Mouse (Mus musculus) T-cell, adult 2 months (primary cell): Measurements from ENCODE around the gene Drc7.

Source experiments
- DNase-seq: peaks from one replicate; pipeline ENCODE4 v3.0.0; 2022; ENCODE audit warnings: low spot score

The Drc7 gene

DNA sequence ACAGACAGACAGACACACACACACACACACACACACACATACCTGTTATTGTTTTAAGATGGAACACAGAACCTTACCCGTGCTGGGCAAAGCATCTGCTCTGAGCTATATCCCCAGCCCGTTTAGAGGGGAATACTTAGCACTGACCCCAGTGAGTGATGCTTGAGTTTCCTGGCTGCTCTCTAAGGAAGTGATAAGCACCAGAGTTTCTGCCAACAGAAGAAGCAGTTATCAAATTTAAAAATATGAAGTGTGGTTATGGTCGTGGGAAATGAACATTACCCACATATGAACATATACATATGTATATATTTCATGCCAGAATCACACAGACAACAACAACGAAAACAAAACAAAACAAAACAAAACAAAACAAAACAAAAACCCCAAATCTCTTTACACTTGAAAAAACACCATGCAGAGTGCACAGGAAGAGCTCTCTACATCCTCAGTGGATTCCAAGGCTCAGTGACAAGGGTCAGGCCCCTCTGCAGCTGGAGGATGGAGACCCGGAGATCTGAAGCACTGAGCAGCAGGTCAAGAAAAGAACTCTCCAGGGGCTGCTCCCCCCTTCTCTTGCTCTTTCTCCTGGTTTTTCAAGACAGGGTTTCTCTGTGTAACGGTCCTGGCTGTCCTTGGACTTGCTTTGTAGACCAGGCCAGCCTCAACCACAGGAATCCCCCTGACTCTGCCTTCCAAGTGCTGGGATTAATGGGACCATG lies 5.1 kb downstream of the Drc7 start:
- DNase-seq, result no peak

DNA sequence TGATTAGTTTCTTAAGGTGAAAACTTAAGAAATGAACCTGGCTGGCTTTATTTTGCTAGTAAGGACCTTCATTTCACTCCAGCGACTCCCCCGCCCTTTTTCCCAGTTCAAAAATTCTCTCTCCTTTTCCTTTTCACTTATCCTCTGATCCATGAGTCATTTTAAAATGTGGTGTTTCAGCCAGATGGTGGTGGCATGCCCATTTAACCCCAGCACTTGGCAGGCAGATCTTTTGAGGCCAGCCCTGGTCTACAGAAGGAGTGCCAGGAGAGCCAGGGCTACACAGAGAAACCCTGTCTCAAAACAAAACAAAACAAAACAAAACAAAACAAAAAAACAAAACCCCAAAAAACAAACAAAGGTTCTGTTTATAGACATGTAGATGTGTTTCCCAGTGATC lies 9.6 kb downstream of the Drc7 start:
- no peak for DNase-seq

DNA sequence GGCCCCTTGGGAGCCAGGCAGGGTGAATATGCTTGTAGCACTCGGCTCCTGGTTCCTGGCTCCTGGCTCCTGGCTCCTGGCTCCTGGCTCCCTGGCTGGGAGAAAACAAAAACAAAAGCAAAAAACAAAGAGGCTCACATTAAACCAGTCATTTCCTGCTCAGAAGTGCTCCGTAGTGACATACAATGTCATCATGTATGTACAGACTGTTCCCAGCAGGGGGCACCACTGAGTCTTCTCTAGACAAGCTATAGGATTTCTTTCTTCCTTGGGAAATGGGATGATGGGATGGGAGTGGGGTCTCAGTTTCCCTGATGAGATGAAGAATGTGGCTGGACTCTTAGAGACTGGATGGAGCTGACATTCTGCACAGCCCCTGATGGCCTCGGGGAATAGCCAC lies 12.7 kb downstream of the Drc7 start:
- DNase-seq, result peak; percentile 55

DNA sequence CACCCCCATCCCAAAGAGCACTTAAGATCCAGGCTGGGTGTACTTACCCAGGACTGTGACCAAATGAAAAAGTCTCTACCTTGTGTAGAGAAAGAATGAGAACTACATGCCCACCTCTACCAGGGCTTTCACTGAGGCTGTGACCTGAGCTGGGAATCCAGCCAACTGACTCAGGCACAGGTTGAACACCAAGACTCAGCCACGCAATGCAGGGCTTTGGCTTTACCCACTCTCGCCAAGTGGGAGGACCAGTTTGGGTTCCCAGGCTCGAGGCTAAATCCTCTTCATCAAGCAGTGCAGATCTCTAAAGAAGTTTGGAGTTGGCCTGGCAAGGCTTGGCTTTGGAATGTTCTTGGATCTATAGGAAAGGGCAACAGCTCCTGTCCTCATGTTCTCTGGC lies 20.6 kb downstream of the Drc7 start:
- no peak for DNase-seq

DNA sequence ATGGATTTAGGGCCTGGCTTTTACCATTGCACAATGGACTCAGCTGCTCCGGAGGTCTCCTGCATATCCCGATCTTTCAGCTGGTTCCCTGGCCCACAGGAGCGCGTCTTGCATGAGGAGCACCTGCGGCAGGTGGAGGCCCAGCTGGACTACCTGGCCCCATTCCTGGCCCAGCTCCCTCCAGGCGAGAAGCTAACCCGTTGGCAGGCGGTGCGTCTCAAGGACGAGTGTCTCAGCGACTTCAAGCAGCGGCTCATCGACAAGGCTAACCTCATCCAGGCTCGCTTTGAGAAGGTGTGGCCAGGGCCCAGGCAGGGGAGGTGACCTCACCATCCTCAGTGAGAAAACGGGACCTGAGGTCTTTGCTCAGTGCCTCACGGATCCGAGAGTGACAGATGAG lies 21.2 kb downstream of the Drc7 start:
- DNase-seq, result no peak

DNA sequence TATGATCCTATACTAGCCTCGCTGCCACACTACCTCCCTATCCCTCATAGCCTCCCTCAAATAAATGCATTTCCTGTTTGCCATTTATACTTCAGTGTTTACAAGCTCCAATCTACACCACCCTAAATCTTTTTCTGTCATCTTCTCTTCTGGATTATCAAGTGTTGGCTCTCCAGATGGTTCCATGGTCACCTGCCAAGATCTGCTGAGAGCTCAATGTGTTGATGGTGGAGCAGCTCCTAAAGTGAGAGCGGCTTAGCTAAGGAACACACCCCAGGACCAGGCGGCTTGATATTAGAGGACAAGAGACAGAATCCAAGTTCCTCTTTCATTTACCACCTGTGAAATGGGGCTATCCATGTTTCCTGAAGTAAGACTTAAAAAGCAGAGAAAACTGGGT lies 23.2 kb downstream of the Drc7 start:
- DNase-seq, result no peak

DNA sequence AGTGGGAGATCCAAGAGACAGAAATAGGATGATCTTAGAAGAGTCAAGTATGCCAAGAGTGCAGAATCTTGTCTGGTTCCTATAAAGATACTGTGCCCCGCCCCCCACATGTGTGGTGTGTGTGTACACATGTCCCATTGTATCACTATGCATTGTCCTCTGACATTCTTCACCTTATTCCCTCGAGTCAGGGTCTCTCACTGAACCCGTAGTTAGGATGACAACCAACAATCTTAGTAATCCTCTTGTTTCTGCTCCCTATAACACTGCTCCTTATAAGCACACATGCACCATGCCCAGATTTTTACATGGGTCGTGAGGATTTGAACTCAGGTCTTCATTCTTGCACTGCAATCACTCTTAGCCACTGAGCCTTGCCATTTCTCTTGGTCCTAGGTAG lies 24.4 kb downstream of the Drc7 start:
- DNase-seq, result no peak

DNA sequence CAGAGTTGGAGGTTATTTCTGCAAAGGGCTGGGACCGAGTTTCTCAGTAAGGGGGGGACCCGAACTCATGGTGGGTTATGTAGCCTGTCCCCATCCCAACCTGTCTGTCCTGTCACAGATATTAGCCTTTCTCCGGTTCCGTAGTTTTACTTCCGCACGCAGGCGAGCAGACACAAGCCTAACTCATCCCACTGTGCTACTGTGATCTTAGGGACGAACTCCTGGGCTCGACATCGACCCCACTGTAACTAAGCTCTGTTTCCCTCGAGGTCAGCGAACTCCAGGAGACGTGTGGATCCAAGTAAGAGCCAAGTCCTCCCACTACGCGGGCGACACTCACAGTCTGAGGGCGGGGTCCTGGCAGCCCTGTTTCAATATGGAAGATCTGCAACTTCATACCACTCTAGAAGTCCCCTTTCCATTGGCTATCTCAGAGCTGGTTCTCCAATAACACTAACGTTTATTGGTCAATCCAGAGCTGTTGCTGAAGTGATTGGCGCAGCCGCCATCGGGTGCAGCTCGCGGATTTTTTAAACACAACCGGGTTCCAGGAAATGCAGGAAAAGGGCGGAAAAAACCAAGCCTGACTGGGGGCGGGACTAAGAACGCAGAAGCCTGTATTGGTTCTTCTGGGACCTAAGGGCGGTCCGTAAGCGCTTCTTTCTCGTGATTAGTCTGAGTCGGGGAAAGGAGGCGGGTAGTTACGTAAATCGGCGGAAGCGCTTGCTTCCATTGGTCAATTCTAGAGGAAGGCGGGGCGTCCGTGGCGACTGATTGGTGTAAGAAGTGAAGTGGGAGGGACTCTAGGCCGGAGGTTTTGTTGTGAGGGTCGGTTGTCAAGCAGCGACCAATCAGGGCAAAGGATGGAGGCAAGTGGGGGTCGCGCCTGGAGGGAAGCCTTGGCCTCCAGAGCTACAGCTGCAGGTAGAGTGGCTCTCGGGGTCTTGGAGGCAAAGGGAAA lies 25.8 kb downstream of the Drc7 start, which contains the start of gene Katnb1:
Katnb1 (plus strand) TSS at position 806 of the 961 bp plus-strand sequence.
- peak; percentile 99 for DNase-seq

DNA sequence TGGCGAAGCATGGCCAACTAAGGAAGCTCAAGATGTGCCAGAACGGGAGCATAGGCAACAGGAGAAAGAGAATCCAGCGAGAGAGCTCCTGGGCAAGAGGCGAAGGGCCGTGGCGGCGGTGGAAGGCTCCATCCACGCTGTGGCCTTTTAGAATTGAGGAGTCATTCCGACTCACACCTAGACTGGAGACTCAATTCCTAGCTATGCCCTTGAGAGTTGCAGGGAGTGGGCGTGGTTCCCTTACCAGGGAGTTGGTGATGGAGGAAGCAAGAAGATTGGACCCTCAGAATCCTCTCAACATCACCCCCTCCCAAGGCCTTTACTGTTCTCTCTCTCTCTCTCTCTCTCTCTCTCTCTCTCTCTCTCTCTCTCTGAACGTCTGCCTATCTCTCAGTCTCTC lies 26.7 kb downstream of the Drc7 start:
- DNase-seq, result no peak

DNA sequence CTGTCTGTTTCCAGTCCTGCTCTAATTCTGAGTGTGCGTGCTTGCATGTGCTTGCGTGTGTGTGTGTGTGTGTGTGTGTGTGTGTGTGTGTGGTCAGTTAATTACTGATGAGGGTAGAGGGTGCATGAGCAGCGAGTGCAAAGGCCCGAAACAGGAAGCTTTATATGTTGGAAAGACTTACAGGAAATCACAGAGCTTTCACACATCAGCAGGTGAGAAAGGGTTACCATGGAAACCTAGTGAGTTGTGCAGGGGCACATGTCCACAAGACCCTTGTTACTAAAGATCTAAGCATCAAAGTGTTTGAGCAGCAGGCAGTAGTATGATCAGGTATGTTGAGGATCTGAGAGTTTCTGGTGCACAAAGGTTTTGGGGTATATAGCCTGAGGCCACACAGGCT lies 29.4 kb downstream of the Drc7 start:
- peak; percentile 10 for DNase-seq

DNA sequence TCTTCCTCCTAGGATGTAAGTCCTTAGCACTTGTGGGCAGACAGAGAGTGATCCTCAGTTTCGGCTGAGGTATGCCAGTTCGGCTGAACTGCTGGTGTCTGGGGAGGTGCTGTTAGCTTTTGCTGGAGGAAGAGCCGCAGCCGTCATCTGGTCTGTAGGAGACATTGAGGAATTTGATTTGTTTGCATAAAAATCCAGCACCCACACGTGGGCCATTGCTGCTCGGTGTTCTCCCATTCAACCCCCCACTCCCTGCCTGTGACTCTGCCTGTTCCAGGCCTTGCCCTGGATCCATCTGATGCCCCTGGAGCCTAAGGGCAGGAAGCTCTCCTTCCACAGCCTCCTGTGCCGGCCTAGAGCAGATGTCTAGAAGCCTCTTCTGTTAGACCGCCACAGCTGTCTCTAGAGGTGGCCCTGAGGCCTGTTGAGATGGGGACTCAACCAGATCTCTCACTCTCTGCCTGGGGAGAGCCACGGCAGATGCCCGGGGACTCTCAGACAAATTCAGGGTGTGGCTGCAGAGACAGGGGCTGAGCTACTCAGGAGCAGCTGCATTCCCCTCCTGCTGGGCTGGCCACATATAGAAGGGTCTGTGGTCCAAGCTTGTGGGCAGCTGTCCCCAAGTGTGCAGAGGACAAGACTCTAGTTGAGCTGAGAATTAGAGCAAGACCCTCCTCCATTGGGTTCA lies 30.0 kb downstream of the Drc7 start:
- DNase-seq, result no peak

DNA sequence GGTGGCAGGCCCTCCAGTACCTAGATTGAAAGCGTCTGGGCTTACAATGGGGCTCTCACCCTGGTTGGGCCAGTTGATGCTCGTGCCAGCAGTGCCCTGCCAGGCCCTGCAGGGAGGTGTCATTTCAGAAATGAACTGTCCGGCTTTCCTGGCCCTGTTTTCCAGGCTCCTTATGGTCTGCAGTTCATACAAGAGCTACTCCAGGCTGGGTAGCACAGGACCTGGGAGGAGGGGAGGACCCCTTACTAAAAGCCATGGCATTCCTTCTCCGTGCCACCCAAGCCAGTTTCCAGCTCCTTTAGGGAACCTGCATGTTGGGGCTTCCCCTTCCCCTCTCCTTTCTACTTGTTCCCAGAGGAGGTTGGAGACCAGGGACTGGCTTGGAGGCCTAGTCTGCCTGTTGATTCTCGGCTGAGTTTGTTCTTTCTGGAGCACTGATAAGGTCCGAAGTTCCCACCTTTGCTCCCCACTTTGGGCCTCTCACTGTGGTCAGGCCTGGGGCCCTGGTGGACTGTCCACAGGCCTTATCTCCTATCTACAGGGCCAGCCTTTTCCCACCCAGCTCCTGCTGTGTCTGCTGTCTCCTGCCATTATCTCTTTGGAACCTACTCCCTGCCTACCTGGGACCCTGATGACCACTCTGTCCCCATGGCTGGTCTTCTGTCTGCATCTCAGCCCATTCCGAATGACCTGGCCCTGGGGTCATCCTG lies 30.7 kb downstream of the Drc7 start:
- no peak for DNase-seq

DNA sequence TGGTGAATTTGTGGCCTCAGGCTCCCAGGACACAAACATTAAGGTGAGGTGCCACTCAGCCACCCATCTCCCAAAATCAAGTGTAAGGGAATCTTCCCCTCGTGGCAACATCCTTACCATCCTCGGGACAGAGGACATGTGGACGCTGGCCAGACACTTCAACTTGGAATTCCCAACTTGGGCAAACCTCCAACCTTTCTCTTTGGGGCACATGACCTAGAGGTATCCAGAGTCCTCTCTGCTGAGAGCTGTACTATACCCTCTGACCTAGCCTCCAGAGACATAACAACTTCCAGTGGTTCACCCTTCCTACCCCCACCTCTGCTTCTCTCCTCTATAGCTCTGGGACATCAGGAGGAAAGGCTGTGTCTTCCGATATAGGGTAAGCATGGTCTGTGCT lies 38.7 kb downstream of the Drc7 start:
- no peak for DNase-seq

DNA sequence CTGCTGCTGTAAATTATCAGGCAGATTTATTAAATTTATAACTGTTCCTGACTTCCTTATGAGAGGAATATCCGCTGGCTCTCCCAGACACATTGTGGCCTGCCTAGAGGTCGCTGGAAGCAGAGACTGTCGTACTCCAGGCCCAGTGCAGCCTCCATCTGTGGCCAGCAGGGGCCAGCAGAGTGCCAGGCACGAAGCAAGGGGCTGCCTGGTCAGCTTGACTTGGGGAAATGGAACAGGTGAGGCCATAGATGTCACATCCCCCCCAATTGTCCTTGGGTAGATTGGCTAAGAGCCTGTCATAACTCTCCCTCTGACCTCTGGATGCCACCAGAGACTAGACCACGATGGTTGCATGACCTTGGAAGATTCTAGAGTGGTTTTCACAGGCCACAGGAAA lies 44.1 kb downstream of the Drc7 start:
- DNase-seq, result peak; percentile 30

DNA sequence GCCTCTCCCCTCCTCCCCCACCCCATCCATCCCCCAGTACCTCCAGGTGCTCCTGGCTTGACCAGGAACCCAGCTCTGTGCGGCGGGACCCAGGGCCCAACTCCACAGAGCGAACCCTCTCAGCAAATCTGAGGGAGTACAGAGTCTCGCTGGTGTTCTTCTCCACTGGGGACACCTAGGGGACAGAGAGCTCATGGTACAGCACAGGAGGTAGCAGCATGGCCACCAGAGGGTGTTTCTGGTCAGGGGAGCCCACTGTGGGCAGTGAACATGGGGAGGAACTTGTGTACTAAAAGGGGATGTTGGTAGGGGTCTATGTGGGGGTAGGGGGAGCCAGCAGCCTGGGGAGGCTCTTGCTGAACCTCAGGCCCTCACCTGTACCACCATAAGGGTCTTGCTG lies 47.1 kb downstream of the Drc7 start:
- no peak for DNase-seq

DNA sequence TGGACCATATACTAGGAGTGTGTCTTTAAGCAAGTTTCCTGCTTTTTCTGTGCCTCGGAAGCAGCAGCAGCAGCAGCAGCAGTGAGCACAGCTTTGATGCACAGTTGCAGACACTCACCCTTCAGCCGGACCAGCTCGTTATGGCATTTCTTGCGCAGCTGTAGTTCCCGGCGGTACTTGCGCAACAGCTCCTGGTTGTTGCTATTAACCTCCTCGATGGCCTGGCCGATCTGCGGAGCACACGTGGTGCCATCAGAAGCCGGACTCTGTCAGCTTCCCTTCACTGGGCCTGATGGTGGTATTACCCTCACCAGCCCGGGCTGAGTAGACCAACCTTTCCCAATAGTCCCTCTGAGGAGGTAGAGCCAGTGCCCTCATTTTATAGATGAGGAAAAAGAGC lies 52.4 kb downstream of the Drc7 start:
- no peak for DNase-seq

DNA sequence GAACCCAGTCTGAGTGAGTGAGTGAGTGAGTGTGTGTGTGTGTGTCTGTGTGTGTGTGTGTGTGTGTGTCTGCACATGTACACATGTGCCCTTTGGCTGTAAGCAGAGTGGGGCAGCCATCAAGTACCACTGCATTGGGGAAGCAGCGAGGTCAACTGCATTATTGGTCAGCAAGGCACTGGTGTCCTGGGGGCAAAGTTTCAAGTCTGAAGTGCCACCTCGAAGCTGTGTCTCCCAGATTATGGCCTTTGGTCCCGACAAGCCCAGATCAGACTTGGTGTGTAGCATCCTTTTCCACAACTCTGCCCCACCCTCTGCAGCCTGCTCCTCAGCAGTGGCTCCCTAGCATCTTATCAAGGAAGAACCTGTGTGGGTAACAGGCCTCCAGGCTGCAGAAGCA lies 57.7 kb downstream of the Drc7 start:
- DNase-seq, result no peak

DNA sequence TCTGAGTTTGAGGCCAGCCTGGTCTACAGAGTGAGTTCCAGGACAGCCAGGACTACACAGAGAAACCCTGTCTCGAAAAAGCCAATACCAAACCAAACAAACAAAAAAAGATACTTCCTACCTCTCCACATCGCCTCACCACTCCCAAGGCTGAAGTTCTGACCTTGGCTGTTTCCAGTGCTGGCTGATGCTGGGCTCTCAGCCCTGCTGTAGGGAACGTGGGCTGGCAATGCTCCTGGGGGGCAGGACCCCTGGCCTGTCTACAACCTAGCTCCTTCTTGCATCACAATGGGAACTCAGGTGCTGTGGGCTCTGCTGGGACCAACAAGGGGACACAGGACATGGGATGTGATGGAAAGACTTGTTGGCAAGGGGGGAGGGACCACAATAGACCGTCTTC lies 58.2 kb downstream of the Drc7 start:
- DNase-seq, result no peak

DNA sequence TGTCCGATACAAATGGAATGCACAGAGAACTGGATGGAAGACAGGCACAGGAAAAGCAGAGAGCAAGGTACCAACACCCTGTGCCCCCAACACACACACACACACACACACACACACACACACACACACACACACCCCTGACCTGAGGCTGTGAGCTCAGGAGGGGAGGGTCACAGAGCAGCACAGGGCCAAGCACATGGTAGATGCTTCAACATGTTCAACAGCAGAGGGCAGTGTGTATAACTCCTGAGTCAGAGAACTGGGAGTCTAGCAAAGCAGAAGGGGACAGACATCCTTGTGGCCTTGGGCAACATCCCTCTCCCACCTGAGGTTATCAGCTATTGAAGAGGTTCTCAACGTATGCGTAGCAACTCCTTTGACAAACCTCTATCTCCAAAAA lies 58.8 kb downstream of the Drc7 start:
- DNase-seq, result no peak

DNA sequence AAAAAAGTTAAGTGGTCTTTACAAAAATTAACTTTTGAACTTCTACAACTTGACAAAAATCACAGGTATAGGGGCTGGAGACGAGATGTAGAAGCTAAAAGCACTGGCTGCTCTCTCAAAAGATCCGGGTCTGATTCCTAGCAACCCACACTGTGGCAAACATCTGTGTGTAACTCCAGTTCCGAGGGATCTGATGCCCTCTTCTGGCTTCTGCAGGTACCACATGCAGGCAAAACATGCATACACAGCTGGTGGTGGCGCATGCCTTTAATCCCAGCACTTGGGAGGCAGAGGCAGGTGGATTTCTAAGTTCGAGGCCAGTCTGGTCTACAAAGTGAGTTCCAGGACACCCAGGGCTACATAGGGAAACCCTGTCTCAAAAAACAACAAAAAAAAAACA lies 68.6 kb downstream of the Drc7 start:
- DNase-seq, result no peak

DNA sequence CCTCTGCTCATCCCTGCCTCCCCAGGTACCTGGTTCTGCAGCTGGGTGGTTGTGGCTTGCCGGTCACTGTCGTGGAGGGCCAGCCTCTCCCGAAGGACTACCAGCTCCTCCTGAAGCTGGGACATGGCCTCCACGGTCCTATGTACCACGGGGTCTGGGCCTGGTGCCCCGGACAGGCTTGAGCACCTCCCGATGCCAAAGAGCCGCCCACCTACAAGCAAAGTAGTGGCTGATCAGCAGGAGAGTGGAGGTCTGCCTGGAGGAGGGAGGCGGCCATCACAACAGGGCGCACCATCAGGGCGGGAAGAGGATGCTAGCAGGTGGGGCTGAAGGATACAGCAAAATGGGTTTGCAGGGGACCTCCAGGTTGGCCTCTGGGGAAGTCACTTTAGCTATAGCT lies 71.6 kb downstream of the Drc7 start:
- no peak for DNase-seq

DNA sequence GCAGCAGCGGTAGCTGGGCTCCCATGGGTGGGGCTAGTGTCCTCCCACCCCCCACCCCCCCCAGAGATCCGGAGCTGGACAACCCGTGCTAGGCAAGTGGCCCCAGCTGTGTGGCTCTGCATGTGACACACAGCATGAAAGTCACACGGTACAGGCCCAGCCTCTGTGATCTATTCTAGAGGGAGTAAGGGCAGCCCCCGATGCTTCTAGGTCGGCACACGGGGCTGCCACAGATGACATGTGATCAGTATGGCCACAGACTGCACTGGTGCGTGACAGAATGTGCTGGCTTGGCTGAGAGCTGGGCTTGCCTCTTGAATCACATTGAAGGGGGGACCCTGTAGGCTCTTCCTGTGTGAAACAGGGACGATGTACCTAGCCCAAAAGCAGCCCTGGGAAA lies 72.8 kb downstream of the Drc7 start:
- DNase-seq, result no peak
